Mouse (Mus musculus) limb, embryonic 14.5 days (tissue): ENCODE measurements around the gene Spata13. TPM values are rescaled to one million over a fixed set of nuclear protein-coding genes. Genes with fewer than 3 reads are reported as not detected.
A peak's percentile ranks its signal among the peaks of the same experiment; 100 is the strongest.

Experiments
- ATAC-seq: fragments of 200-750 bp; cut with Nextera tagmentation; 2 replicates; pipeline ENCODE4 v1.8.0; 2017; ENCODE audit warnings: low read depth, moderate number of reproducible peaks, moderate TSS enrichment; ENCODE audit not compliant: low FRiP score
- DNase-seq: peaks from one replicate; pipeline ENCODE4 v3.0.0-alpha.2; 2015; ENCODE audit warnings: low spot score
- H3K27ac ChIP-seq: fragments of 300-500 bp; sonication (generic); replicated peaks from 2 replicates; pipeline ENCODE4 v1.5.1; 2014; ENCODE audit warnings: low read depth, mild to moderate bottlenecking, low read length, moderate library complexity, mixed read lengths
- H3K27me3 ChIP-seq: fragments of 300-500 bp; sonication (generic); 2 replicates; pipeline ENCODE4 v1.6.1; 2014; ENCODE audit warnings: low read length, mixed read lengths; ENCODE audit not compliant: control insufficient read depth, insufficient read depth
- H3K36me3 ChIP-seq: fragments of 300-500 bp; sonication (generic); 2 replicates; pipeline ENCODE4 v1.6.1; 2014; ENCODE audit warnings: mild to moderate bottlenecking, low read length, moderate library complexity, mixed read lengths; ENCODE audit not compliant: control insufficient read depth, insufficient read depth
- H3K4me1 ChIP-seq: fragments of 300-500 bp; sonication (generic); 2 replicates; pipeline ENCODE4 v1.6.1; 2014; ENCODE audit warnings: antibody characterized with exemption, low read length, mixed read lengths; ENCODE audit not compliant: control insufficient read depth, insufficient read depth
- H3K4me2 ChIP-seq: fragments of 300-500 bp; sonication (generic); replicated peaks from 2 replicates; pipeline ENCODE4 v1.6.1; 2014; ENCODE audit warnings: low read depth, mild to moderate bottlenecking, low read length, moderate library complexity; ENCODE audit not compliant: severe bottlenecking
- H3K4me3 ChIP-seq: fragments of 300-500 bp; sonication (generic); replicated peaks from 2 replicates; pipeline ENCODE4 v1.5.1; 2014; ENCODE audit warnings: low read length
- H3K9ac ChIP-seq: fragments of 300-500 bp; sonication (generic); 2 replicates; pipeline ENCODE4 v1.6.1; 2014; ENCODE audit warnings: mild to moderate bottlenecking, low read depth, low read length, moderate library complexity; ENCODE audit not compliant: severe bottlenecking
- H3K9me3 ChIP-seq: fragments of 300-500 bp; sonication (generic); 2 replicates; pipeline ENCODE4 v1.6.1; 2016; ENCODE audit warnings: low read length; ENCODE audit not compliant: control insufficient read depth
- POLR2A ChIP-seq: fragments of 200-500 bp; IDR thresholded peaks from 2 replicates; pipeline ENCODE4 v1.8.0; 2012; ENCODE audit warnings: inconsistent platforms, mild to moderate bottlenecking, moderate library complexity, borderline replicate concordance; ENCODE audit not compliant: insufficient read depth, insufficient read length; ENCODE audit errors: extremely low read depth
- WGBS: fragments of 180-500 bp; shearing (Covaris S2); extraction: QIAGEN DNeasy Blood & Tissue Kit; methylation state at CpG from one replicate; pipeline ENCODE4 v1.1.7; 2014; 5-methylcytosine and 5-hydroxymethylcytosine counted together
- polyA plus RNA-seq, 2 experiments: library from polyadenylated mRNA; depleted of rRNA in 1 of 2; stranded (reverse) in 1 of 2; unstranded in 1 of 2; fragments of >200 nt; fragmentation: Nextera tagmentation in 1 of 2; extraction: Ambion mirVana in 1 of 2; gene quantifications; 2 replicates each; pipeline versions ENCODE4 v1.2.1 to v1.2.3; 2012 to 2014

Spata13 gene
- polyA plus RNA-seq, 2 experiments: 6.8 to 9.5 TPM

- Histone ChIP-seq H3K4me2 (peak overlapping the region; percentile 99), H3K9ac (peak overlapping the region; percentile 60), H3K36me3 (no peaks in the 10 kb centered on the region), H3K27ac (no peak overlapping the region), H3K9me3 (no peaks in the 10 kb centered on the region), H3K27me3 (peaks cover 6% of the 10 kb centered on the region; the same call in 1 of the 2 replicates), H3K4me1 (peaks cover 14% of the 10 kb centered on the region), H3K4me3 (peak overlapping the region; percentile 61)
- DNase-seq (peak; percentile 42), ATAC-seq (peak; percentile 20; the same call in 1 of the 2 replicates)
- 0 out of 2 replicates have a peak, but pooled peaks have one; percentile 5 for TF ChIP-seq POLR2A
- under 1% methylated on average over 38 of the region's 45 CpGs for WGBS
Observed at GRCm38 (mm10) chr14:60634877-60635771, 1.3 kb downstream of the Spata13 start.

- Histone ChIP-seq H3K27ac (no peak overlapping the region), H3K4me2 (peak overlapping the region; percentile 99), H3K9ac (no peak overlapping the region), H3K4me3 (peak overlapping the region; percentile 61), H3K36me3 (no peaks in the 10 kb centered on the region), H3K4me1 (peaks cover 14% of the 10 kb centered on the region), H3K9me3 (no peaks in the 10 kb centered on the region), H3K27me3 (peaks cover 6% of the 10 kb centered on the region; the same call in 1 of the 2 replicates)
- WGBS: 12% methylated on average over 14 of the region's 14 CpGs
- ATAC-seq: no peak
- no peak for DNase-seq
- TF ChIP-seq POLR2A: no peak
Observed at GRCm38 (mm10) chr14:60635911-60636607, 2.3 kb downstream of the Spata13 start.

GRCm38 (mm10) chr14:60636608-60636980 lies 2.8 kb downstream of the Spata13 start:
- peaks cover 6% of the 10 kb centered on the region; the same call in 1 of the 2 replicates for H3K27me3 ChIP-seq
- no peak for DNase-seq
- no peak for TF ChIP-seq POLR2A
- H3K4me3 ChIP-seq: no peak overlapping the region
- no peak overlapping the region for H3K27ac ChIP-seq
- 51% methylated on average over 2 of the region's 2 CpGs for WGBS
- ATAC-seq: no peak
- H3K36me3 ChIP-seq: no peaks in the 10 kb centered on the region
- H3K9me3 ChIP-seq: no peaks in the 10 kb centered on the region
- peaks cover 14% of the 10 kb centered on the region for H3K4me1 ChIP-seq
- no peak overlapping the region for H3K4me2 ChIP-seq
- no peak overlapping the region for H3K9ac ChIP-seq

- Histone ChIP-seq H3K9ac (no peak overlapping the region), H3K4me3 (no peak overlapping the region), H3K9me3 (no peaks in the 10 kb centered on the region), H3K27ac (no peak overlapping the region), H3K4me1 (peaks cover 14% of the 10 kb centered on the region), H3K36me3 (no peaks in the 10 kb centered on the region), H3K4me2 (no peak overlapping the region), H3K27me3 (peaks cover 6% of the 10 kb centered on the region; the same call in 1 of the 2 replicates)
- DNase-seq (no peak), ATAC-seq (no peak)
- 42% methylated on average over 9 of the region's 9 CpGs for WGBS
- TF ChIP-seq POLR2A: no peak
Observed at GRCm38 (mm10) chr14:60636996-60637395, 3.2 kb downstream of the Spata13 start.

GRCm38 (mm10) chr14:60638159-60638558 lies 4.4 kb downstream of the Spata13 start:
- DNase-seq (no peak), ATAC-seq (no peak)
- Histone ChIP-seq H3K36me3 (no peaks in the 10 kb centered on the region), H3K27ac (no peak overlapping the region), H3K9ac (no peak overlapping the region), H3K4me3 (no peak overlapping the region), H3K9me3 (no peaks in the 10 kb centered on the region), H3K4me2 (no peak overlapping the region), H3K4me1 (peaks cover 14% of the 10 kb centered on the region), H3K27me3 (peaks cover 6% of the 10 kb centered on the region; the same call in 1 of the 2 replicates)
- TF ChIP-seq POLR2A: no peak
- 41% methylated on average over 8 of the region's 8 CpGs for WGBS
